Mouse (Mus musculus): ENCODE data around the gene Gm3676. TPM values are rescaled to one million over a fixed set of nuclear protein-coding genes. Genes with fewer than 3 reads are reported as not detected.

Gm3676 gene
- not detected in 2 replicates for total RNA-seq (2023)

DNA sequence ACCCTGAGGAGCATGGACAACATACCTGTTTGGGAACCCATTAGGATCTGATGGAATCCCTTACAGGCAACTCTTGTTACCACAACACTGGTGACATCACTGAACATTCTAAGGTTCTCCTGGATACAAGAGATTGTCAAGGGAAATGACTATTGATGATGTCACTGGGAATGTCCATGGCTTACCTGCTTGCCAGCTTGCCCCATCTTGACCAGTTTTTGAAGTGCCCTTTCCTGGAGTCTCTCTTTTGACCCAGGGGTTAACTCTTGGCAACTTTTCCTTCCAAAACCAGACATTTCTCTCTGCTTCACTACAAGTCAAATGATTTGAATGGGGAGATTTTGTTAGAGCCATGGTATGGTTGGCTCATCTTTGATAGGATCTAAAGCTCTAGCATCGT lies at the start of gene Gm3676:
Gm3676 (minus strand) TSS at position 101 of the 400 bp plus-strand sequence.

DNA sequence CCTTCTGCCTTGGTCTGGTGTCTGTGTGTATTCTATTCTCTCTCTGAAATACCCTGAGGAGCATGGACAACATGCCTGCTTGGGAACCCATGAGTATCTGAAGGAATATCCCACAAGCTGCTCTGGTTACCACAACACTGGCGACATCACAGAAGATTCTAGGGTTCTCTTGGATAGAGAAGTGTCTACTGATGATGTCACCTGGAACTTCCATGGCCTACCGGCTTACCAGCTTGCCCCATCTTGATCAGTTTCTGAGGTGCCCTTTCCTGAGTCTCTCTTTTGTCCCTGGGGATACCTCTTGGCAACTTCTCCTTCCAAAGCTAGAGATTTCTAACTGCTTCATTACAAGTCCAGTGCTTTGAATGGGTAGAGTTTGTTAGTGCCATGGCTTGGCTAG lies 21.8 kb downstream of the Gm3676 start, which contains the start of gene Gm3072:
Gm3072 (minus strand) TSS at position 101 of the 400 bp plus-strand sequence.

Other genes starting within 250 kb of the Gm3676 start
- not detected in 2 replicates for gene Gm6482, start 238.2 kb downstream of the Gm3676 start, total RNA-seq (2023)
- gene Gm7954, start 193.0 kb downstream of the Gm3676 start, total RNA-seq (2023), result not detected in 2 replicates
- gene Gm3486, start 157.0 kb downstream of the Gm3676 start, total RNA-seq (2023), result not detected in 2 replicates
- not detected in 2 replicates for gene Gm7970, start 90.9 kb downstream of the Gm3676 start, total RNA-seq (2023)
- gene 1700049E17Rik2, start 73.3 kb downstream of the Gm3676 start, total RNA-seq (2023), result not detected in 2 replicates
- gene Gm3072, start 21.9 kb downstream of the Gm3676 start, total RNA-seq (2023), result not detected in 2 replicates
- gene Gm8068, start 55.4 kb upstream of the Gm3676 start, total RNA-seq (2023), result not detected in 2 replicates
- gene Gm7929, start 104.1 kb upstream of the Gm3676 start, total RNA-seq (2023), result not detected in 2 replicates
- not detected in 2 replicates for gene Gm47189, start 126.0 kb upstream of the Gm3676 start, total RNA-seq (2023)